Mouse (Mus musculus) c-Kit-positive CD71-negative TER-119-negative erythroid progenitor cells, embryonic 14.5 days (primary cell): ENCODE data around the gene Ccdc88b.

Experiments used
- DNase-seq: peaks from one replicate; pipeline ENCODE4 v3.0.0-alpha.2; 2013; ENCODE audit warnings: low read depth

Ccdc88b gene

DNA sequence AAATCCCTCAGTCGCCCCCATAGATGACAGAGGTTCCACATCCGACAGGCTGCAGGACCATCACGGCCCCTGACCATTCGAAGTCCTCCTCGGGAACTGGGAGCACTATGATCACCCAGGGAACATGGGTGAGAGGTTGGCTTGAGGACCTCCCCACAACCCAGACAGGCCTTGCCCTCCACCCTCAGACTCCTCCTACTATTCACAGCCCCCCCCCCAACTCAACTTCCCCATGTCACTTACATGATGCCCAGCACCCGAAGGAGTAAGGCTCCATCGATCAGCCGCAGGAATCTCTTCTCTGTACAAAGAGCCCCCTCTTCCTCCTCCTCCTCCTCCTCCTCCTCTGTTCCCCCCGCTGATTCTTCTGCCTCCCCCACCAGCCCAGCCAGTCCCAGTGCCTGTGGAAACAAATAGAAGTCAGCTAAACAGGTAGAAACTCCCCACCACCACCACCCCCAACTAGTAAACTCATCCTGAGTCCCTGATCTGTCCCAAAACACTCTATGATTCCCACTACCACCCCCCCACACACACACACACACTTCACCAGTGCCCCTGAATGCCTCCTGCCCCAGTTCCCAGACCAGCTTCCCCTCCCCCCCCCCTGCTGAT, 513 bp downstream of the Ccdc88b start:
- DNase-seq: no peak

DNA sequence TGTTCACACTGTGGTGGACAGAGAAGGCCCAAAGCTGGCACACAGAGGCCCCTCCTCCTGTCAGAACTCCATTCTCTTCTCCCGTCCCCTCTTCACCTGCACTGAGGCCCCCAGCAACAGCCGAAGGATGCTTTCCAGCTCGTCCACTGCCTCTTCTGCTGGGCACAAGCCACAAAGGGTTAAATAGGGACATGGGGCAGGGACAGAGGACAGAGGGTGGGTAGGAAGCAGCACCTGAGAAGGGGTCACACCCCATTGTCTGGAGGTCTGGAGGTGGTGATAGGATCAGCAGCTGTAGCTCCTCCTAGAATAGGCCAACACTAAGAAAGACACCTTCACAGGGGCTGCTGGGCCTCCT, 1.0 kb downstream of the Ccdc88b start:
- DNase-seq: no peak

DNA sequence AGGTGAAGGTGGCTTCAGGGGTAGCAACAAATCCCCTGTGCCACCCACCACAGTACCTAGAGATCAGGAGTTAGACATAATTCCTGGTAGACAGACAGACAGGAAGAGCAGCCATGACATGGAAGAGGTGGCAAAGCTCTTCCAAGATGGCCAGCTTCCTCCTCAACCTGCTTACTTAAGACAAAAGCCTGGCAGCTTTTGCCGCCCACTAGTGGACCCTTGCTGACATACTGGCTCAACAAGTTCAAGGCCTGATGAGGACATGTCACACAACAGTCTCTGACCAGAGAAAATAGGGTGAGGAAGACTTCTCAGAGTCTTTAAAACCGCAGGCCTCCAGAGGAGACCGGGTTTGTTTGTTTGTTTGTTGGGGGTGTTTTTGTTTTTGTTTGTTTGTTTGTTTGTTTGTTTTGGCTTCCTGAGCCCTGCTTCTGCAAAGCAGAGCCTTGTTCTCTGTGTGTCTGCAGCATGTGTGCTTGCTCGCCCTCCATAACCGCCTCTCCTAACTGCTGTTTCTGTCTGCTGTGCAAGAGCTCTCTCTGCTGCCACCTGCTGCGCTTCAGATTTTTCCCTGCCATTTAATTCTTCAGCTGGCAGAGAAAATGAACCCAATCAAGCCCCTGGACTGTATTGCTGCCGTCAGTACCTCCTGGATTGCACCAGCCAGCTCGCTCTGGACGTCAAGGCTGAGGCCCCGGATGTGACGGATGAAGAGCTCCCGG, 1.6 kb downstream of the Ccdc88b start:
- DNase-seq: no peak

DNA sequence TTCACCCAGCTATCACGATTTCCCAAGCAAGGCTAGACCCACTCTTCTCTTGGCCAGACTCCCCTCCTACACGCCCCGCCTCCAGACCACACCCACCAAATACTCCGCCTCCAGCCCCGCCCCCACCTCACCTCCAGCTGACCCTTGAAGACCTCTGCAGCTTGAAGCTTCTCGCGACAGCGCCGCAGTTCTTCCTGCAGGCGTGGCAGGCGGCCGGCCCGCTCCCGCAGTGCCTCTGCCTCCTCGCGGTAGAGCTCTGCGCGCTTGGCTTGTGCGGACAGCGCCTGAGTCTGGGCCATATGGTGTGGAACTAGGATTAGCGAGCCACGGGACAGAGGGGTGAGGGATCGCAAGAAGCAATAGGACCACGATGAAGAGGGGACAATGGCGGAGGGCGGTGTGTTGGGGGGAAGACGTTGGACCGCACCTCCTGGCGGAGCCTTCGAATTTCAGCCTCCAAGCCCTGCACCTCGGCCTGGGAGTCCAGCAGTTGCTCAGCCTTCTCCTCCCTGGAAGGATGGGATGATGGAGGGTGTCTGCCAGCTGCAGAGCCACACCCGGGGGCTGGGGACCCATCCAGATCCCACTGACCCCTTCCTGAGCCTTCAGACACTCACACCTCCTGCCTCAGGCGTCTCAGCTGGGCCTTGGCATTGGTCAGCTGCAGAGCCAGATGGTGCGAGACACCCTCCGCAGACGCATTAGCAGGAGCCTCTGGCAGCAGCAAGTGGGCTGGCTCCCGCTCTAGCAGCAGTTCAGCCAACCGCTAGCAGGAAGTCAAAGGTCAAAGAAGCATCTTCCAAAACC, 2.6 kb downstream of the Ccdc88b start:
- DNase-seq: no peak

DNA sequence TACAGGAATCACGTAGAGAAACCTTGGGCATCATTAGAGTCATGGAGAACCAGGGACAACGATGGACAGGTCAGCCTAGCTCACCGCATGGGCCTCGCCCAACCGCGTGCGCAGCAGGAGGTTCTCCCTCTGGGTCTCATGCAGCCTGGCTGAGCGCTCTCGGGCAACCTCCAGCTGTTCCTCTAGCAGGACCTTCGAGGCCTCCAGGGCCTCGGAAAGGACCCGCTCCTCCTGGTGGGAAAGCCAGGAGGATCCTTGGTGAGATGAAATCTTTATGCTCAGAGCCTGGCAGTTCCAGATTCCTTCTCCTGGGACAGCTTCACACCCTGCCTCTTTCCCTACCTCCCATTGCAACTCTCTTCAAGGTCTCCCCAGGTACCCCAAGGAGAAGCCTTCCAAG, 3.4 kb downstream of the Ccdc88b start:
- no peak for DNase-seq

DNA sequence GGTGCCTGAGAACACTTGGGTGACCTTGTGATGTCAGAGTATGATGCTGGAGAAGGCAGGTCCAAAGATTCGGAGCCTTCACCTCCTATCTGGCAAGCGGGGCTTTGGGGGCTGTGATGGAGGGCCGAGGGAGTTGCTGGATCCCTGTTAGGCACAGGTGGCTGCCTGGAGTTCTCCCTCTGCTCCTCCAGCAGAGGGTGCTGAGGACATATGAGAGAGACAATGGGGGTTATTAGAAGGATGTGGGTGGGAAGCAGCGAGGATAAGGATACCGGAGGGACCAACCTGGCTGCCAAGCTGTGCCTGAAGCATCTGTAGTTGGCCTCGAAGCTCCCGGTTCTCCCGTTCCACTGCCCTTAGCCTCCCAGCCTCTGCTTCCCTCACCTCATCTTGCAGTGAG, 4.1 kb downstream of the Ccdc88b start:
- DNase-seq: no peak

DNA sequence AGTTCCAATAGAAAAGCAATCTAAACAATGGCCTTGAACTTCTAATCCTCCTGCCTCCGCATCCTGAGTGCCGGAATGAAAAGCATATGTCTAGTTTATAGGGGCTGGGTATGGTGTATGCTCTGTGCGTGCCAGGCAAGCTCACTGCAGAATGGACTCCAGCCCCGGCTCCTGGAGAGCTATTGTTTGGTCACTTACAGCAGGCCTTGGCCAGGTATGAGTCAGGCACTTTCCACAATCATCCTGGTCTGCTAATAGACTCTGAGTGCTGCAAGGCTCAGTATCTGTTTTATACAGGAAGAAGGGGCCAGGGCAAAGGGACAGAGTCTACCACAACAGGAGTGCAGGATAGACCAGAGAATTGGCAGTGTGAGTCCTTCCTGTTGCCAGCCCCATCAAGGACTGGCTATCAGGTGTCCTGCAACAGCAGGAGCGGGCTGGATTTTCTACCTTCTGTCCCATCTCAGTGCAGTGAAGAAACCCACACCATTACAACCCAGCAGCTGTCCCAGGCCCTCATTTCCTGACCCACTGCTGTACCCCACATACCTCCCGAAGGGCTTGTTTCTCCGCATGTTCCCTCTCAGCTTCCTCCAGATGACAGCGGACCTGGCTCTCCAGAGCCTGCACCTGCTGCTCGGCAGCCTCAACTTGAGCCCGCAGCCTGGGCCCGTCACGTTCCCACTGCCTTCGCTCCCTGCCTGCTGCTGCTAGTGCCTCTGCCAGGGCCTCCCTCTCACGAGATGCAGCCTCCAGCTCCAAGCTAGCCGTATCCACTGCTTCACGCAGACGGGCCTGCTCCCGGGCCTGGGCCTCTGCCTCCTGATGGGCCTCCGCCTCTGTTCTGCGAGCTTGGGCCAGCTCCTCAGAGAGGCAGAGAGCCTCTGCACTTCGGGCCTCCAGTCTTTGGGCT, 5.4 kb downstream of the Ccdc88b start:
- DNase-seq: no peak

DNA sequence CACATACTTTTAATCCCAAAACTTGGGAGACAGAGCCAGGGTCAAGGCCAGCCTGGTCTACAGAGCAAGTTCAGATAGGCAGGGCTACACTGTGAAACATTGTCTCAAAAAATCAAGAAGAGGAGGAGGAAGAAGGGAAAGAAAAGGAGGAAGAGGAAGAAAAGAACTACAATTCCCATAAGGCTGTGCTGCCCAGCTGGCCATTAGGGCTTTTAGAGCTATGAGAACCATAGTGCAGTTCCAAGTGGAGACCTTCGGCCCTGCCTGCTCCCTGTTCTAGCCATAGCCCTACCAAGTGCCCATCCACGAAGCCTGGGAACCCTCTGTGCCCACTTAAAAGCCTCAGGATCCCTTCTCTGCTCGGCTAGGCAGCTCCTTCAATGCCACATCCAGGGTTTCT, 6.5 kb downstream of the Ccdc88b start:
- no peak for DNase-seq

DNA sequence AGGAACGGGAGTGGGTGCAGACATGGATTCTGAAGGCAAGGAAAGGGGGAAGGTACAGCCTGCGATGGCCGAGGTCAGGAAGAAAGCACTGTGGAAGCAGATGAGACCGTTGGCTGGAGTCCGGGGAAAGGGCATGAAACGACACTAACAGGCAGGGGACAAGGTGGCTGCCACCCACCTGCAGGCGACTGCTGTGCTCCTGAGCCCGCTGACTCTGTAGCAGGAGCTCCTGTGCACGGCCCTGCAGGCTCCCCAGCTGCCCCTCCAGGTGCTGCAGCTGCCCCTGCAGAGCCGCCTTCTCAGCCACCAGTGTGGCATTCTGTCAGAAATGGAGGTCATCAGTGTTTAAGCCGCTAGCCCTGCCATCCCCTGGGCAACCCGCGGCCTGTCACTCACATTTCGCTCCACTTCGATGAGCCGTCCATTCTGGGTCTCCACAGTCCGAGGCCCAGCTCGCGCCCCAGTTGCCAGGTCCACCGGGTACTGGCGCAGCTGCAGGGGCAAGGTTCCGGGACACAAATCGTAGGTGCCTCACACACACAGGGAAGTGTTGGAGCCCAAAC, 8.4 kb downstream of the Ccdc88b start:
- no peak for DNase-seq

DNA sequence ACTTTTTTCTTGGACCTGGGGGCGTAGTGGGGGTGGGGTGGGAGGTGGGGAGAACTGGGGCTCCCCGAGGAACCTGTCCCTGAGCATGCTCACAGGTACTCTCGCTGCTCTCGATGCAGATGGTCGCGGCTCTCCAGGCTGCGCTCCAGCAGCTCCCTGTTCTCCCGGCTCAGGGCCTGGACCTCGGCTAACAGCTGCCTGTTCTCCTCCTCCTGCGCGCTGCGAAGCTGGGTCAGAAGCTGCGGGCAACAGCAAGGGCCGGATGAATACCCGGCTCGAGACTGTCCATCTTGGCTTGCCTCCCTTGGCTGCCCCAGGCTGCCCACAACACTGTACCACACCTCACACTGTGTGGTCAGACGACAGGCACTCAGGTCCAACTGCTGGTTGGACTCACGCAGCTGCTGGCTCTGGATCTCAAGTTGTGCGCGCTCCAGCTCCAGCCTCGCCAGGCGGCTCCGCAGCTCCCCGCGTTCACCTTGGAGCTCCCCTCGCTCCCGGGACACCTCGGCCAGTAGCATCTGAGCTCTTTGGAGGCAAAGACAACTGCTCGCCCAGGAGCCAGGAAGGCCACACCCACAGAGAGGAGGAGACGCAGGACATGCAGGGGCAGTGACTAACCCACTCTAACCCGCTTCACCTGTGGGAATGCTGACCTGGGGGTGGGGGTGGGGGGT, 10.0 kb downstream of the Ccdc88b start:
- DNase-seq: no peak

DNA sequence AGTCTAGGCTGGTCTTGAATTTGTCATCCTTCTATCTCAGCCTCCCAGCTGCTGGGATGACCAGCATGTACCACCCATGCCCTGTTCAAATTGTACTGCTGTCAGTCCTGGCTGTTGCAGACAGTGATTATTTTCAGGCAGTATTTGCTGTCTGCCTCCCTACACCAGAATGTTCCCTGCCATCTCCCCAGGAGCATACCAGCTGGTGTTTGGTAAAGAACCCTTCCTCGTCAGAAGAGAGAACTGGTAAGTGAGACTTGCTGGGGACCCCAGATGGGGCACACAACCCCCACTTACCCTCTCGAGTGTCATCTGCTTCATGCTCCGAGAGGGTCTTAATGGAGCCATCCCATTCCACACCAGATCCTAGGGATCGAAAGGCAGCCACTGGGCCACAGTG, 12.0 kb downstream of the Ccdc88b start:
- DNase-seq: no peak

DNA sequence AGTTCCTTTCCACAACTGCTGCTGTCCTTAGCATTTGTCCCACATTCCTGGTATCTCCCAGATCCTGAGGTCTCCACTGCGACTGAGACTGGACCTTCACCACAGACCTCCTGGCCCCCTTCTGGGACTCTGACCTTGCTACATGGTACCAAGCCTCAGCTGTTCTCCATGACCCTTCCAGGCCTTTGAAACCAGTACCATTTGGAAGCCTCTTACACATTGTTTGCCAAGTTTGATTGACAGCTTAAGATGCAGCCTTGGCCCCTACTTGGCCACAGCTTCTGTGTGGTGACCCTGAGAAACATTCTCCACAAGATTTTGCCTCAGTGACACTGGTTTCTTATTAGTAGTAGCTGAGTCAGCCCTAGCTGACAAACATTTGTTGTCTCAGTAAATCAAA, 15.7 kb downstream of the Ccdc88b start:
- no peak for DNase-seq

DNA sequence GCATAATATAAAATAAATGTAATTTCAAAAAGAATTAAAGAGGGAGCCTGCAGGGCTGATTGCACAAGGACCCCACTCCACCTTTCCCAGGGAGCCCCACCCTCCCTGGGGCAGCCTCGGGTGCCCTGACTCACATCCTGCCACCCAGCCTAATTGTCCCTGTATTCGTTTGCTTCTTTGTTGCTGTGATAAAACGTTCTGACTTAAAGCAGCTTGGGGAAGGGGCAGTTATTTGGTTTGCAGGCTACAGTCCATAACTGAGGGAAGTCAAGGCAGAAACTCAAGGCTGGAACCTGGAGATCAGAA, 16.8 kb downstream of the Ccdc88b start:
- no peak for DNase-seq

DNA sequence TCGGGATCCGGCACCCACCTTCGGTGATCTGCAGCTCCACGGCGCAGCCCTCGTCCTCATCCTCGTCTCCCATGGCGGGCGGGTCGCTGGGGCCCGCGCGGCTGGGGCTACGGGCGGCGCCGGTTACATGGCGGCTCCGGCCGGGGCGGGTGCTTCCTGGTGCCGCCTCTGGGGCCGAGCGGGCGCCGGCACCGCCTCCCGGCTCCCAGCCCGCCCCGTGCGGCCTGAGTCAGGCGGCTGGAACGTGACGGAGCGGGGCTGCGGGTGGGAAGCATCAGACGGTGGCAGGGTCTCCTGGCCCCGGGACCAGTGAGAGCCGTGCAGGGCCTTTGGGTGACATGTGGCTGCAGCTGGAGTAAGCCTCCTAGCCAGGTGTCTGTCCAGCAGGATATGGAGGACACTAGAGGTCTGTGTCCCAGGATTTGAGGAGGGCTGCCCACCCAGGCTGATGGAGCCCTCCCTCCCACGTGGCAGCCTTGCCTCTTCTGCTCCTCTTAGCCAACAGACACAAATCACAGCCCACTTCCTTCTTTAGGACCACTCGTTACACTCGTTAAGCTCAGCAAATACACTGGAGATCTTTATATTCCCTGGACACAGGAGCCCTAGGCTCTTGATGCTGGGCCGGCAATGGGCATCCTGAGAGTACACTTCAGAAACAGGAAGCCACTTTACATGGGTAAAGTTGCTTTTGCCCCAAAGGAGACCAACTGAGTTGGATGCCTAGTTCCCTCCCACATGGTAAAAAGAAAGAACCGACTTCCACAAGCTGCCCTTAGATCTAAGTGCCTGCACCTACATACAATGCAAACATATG, 17.3 kb downstream of the Ccdc88b start, which contains the start of gene Rps6ka4:
Gene Rps6ka4, minus strand, starts transcription at position 162 of the 817 bp plus-strand sequence.
- no peak for DNase-seq

DNA sequence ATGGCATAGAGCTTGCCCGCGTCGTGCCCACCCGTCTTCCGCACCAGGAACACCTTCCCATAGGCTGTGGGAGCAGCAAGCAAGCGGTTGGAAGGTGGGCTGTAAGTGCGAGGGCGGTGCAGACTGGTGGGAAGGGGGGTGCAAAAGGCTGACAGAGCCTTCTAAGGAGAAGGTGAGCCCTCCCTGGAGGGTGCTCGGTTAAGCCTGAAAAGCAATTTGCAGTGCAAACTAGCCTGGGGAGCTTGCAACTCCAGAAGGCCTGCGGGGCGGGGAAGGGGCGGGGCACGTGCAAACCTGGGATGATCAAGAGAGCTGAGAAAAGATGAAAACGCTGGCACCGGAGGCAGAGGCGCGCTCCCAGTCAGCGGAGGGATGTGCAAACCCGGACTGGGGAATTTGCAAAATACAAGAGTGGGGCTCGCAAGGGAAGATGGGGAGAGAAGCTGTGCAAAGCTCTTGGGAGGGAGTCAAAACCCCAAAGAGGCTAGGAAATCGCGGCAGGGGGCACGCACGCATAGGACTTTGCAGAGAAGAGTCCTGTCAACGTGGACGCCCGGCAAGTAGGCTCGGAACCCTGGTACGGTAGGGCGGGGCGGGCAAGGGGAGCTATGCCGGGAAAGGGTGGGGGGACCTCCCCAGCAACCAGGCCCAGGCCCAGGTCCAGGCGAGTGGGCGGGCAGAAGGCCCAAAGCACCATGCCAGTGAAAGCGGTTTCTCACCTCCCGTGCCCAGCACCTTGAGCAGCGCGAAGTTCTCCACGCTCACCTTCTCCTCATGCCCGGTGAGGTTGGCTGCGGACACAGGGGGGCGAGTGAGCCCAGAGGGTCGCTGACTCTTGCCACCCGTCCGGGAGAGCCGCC, 18.2 kb downstream of the Ccdc88b start:
- no peak for DNase-seq

DNA sequence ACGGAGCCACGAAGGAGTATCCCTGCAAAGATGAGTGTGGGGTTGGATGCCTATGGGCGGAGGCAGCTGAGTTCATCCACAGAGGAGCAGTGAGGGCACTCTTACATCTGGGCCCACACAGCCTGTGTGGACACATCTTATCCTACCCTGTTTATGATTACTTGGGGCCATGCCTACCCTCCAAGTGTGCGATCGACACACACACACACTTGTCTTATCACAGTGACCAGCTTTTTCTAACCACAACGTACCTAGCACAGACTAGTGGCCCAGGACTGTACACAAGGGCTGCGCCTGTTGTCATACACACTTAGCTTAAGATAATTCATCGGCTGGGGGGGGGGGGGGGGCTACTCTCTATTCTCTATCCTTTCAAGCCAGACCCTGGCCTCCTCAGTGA, 25.6 kb downstream of the Ccdc88b start:
- no peak for DNase-seq

DNA sequence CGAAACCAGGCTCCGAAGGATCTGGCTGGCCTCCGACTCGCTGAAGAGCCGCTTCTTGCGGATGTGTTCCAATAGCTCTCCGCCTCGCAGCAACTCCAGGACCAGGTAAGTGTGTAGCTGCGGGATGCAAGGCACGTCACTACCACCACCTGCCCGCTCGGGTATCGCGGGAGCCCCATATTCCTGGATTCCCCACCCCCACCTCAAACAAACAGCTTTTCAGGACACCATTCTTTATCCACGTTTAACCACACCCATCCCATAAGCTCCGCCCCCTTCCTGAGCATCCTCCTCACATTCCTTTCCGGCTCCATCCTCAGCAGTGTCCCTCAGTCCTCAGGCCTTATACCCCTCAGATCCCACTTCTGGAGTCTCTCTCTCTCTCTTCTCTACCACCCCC, 26.7 kb downstream of the Ccdc88b start:
- DNase-seq: no peak

DNA sequence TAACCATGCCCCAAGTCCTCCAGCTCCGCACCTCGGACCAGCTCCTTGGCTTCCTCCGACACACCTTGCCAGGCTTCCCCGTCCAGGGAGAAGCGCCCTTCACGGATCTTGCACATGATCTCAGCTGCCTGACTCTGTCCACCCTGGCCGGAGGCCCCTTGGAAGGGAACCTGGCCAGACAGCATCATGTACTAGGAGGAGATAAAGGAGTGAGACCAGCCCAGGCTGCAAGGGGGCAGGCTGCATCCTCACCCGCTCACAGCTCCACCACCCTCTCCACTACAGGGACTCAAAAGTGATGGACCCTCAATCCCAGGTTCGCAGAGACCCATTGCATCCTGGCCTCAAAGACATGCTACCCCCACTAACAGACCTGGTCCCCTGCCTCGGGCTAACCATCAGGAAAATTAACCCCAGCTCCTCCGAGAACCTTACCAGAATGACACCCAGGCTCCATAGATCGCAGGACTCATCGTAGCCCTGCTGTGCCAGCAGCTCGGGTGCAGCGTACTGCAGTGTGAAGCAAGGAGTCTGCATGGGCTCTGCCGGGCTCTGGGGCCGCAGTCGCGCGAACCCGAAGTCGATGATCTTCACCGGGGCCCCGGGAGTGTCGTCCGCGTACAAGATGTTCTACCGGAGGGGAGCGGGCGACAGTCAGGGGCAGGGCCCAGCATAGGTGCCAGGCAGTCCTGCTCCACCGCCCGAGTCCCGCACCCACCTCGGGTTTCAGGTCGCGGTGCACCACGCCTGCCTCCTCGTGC, 27.3 kb downstream of the Ccdc88b start:
- no peak for DNase-seq
